Mouse (Mus musculus) forebrain, embryonic 10.5 days (tissue): ENCODE measurements around the gene Rufy3. TPM values are rescaled to one million over a fixed set of nuclear protein-coding genes. Genes with fewer than 3 reads are reported as not detected.

Source experiments
- DNase-seq: peaks from one replicate; pipeline ENCODE4 v3.0.0-alpha.2; 2017; ENCODE audit warnings: low spot score; ENCODE audit errors: extremely low spot score
- H3K27ac ChIP-seq: fragments of 300-500 bp; sonication (generic); 2 replicates; pipeline ENCODE4 v1.5.1; 2016; ENCODE audit warnings: mild to moderate bottlenecking
- H3K27me3 ChIP-seq: fragments of 300-500 bp; sonication (generic); 2 replicates; pipeline ENCODE4 v1.6.1; 2016; ENCODE audit warnings: mild to moderate bottlenecking; ENCODE audit not compliant: poor library complexity, severe bottlenecking
- H3K36me3 ChIP-seq: fragments of 300-500 bp; sonication (generic); replicated peaks from 2 replicates; pipeline ENCODE4 v1.6.1; 2016; ENCODE audit warnings: mild to moderate bottlenecking, moderate library complexity
- H3K4me1 ChIP-seq: fragments of 300-500 bp; sonication (generic); 2 replicates; pipeline ENCODE4 v1.6.1; 2016
- H3K4me3 ChIP-seq: fragments of 300-500 bp; sonication (generic); 2 replicates; pipeline ENCODE4 v1.5.1; 2016; ENCODE audit warnings: mild to moderate bottlenecking, moderate library complexity
- H3K9me3 ChIP-seq: fragments of 300-500 bp; sonication (generic); 2 replicates; pipeline ENCODE4 v1.6.1; 2016; ENCODE audit warnings: mild to moderate bottlenecking, moderate library complexity
- WGBS: fragments of 180-500 bp; shearing (Covaris S2); methylation state at CpG from one replicate; pipeline ENCODE4 v1.1.7; 2016; 5-methylcytosine and 5-hydroxymethylcytosine counted together
- polyA plus RNA-seq: library from polyadenylated mRNA; unstranded; fragments of >200 nt; fragmentation: Nextera tagmentation; extraction: Ambion mirVana; gene quantifications from 2 replicates; pipeline ENCODE4 v1.2.1, GENCODE M21; 2016

Gene Rufy3
- polyA plus RNA-seq, 1 experiment from 2014 or later: 33.9 TPM

DNA sequence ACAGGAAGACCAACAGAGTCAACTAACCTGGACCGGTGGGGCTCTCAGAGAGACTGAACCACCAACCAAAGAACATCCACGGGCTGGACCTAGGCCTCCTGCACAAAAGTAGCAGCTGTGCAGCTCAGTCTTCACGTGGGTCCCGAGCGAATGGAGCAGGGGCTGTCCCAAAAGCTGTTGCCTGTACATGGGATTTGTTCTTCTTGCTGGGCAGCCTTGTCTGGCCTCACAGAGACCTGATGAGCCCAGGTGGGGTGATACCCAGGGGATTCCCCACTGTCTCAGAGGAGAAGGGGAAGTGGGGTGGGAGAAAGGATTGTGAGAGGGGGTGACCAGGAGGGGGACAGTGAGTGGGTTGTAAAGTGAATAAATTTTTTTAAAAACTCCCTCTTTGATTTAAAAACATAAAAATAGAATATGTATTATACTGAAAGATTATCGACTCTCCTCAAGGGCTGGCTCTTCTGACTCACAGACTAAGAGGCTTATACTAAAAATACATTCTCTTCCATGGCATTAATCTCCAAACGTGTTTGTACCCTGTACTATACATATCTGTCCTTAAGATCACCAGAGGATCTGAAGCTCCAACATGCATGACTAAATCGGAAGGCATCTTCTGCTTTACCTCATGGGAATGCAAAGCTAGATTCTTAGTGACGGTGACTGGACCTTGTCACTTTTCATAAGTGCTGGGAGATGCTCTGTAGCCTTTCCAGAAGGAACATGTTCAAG is 3.6 kb upstream of the Rufy3 start:
- peaks cover 17% of the 10 kb centered on the region for H3K36me3 ChIP-seq
- H3K27ac ChIP-seq: no peak overlapping the region
- no peaks in the 10 kb centered on the region for H3K27me3 ChIP-seq
- peaks cover 20% of the 10 kb centered on the region for H3K4me1 ChIP-seq
- WGBS: 87% methylated on average over 9 of the region's 9 CpGs
- H3K9me3 ChIP-seq: no peaks in the 10 kb centered on the region
- H3K4me3 ChIP-seq: no peak overlapping the region
- DNase-seq: no peak

DNA sequence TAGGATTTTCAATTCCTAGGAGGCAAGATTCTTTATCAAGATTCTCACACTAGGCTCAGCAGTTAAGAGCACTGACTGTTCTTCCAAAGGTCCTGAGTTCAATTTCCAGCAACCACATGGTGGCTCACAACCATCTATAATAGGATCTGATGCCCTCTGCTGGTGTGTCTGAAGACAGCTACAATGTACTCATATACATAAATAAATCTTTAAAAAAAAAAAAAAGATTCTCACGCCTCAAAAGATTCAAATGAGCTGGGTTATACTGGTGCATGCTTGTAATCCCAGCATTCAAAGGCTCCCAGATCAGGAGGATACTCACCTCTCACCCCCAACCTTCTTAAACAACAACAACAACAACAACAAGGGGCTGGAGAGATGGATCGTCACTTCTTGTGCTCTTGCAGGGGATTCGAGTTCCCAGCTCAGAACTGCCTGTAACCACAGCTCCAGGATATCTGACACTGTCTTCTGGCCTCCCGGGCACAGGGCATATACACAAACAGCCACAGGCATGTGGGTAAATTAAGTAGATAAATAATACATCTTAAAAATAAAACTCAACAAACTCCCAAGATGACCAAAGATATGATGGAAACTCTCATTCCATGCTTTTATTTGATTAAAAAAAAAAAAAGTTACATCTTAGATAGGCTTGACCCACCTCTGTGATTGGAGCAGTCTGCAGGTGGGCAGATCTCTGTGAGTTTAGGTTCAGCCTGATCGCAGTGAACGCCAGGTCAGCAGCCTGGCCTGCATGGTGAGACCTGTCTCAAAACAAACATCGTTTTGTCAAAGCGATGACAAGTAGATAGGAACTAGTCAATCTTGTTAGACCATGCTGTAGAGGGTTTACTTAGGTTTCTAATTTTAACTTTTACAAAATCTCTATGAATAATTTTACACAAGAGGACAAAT is 1.7 kb upstream of the Rufy3 start:
- WGBS: 78% methylated on average over 8 of the region's 8 CpGs
- Histone ChIP-seq H3K4me1 (peaks cover 18% of the 10 kb centered on the region), H3K27ac (no peak overlapping the region), H3K4me3 (no peak overlapping the region), H3K27me3 (no peaks in the 10 kb centered on the region), H3K36me3 (peaks cover 2% of the 10 kb centered on the region), H3K9me3 (no peaks in the 10 kb centered on the region)
- no peak for DNase-seq

DNA sequence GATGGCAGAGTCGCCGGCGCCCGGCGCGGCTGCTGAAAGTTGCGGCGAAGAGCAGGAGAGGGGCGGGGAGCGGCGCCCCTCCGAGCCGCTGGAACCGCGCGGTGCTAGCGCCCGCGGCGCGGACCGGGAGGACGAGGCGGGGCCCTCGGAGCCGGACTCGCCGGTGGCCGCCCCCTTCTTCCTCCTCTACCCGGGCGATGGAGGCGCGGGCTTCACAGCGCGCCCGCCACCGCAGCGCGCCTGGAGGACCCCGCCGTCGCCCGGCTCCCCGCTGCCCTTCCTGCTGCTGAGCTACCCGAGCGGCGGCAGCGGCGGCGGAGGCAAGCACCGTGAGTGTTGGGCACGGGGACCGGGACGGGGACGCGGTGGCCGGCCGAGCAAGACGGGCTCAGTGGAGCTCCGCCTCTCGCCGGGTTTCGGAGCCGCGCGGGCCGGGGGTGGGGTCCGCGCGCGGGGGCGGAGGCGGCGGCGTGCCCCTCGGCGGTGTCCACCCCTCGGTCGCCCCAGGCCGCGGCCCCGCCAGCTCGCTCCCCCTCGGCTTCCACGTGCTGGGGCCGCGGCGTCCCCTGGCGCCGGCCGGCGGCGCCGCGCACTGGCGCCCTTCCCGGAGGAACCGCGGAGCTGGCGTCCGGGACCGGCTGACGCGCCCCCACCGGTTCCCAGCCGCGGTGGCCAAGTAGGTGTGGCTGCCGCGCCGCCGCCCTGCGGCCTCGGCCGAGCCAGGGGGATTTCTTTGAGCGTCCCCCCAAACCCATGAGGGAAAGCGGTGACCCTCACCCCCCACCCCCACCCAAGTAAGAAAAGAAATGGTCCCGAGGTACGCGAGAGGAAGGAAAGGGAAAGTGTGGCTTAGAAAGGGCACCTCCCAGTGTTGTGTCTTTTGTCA is 551 bp downstream of the Rufy3 start:
- Histone ChIP-seq H3K27me3 (no peaks in the 10 kb centered on the region), H3K27ac (peak overlapping the region; percentile 95), H3K9me3 (no peaks in the 10 kb centered on the region), H3K36me3 (peaks cover 11% of the 10 kb centered on the region), H3K4me3 (peak overlapping the region; percentile 94), H3K4me1 (peaks cover 18% of the 10 kb centered on the region)
- DNase-seq: peak; percentile 64
- WGBS: under 1% methylated on average over 113 of the region's 119 CpGs

DNA sequence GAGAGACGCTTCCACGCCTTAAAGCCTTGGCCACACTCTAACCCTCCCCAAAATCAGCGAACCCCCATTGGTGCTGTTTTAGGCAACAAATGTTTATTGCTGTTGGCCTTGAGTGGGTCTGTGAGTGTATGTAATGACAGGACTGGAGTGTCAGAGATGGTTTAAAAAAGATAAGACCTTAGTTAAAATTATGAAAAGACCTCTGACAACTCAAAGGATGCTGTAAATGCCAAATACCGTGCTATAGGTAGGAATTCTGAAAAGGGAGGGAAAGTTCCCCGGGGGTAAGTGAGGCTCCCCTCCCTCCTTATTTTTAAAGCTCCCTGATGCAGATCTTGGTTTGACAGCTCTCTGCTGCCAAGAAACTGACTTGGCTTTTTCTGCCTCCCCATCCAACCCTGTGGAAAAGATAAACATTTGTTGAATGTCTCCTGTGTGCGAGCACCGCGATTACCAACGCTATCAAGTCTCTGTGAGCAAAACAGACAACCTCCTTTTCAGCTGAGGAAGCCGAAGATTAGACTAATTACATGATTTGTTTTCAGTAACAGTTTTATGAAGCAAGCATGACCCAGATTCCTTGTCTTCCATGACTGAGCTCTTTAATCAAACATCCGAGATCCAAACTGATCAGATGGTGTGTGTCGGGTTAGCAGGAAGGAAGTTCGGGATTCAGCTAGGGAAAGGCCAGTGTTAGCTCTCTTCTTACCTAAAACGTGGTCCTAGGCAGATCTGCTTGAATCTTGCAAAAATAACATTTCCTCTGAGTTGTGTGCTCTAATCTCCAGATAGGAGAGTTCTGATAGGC is 1.4 kb downstream of the Rufy3 start:
- H3K36me3 ChIP-seq: peaks cover 20% of the 10 kb centered on the region
- H3K4me3 ChIP-seq: peak overlapping the region; percentile 94
- peaks cover 18% of the 10 kb centered on the region for H3K4me1 ChIP-seq
- WGBS: 15% methylated on average over 14 of the region's 14 CpGs
- no peak for DNase-seq
- peak overlapping the region; percentile 95 for H3K27ac ChIP-seq
- no peaks in the 10 kb centered on the region for H3K9me3 ChIP-seq
- H3K27me3 ChIP-seq: no peaks in the 10 kb centered on the region

DNA sequence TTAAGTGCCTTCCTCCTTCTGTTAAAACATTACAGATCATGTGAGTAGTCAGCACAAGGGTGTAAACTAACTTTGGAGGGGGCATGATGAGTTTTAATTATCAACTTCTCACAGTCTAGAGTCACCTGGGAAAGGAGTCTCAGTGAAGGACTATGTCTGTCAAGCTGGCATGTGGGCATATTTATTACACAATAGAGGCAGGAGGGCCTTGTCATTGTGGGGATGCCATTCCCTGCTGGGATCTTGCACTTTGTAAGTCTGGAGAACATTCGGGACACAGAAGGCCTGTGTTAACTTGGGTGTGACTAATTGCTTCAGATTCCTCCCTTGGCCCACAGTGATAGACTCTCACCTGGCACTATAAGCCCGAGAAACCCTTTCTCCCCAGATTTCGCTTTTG is 4.7 kb downstream of the Rufy3 start:
- H3K4me3 ChIP-seq: no peak overlapping the region
- peaks cover 44% of the 10 kb centered on the region for H3K36me3 ChIP-seq
- WGBS: 74% methylated on average over 3 of the region's 3 CpGs
- no peaks in the 10 kb centered on the region for H3K27me3 ChIP-seq
- DNase-seq: no peak
- no peaks in the 10 kb centered on the region for H3K9me3 ChIP-seq
- peaks cover 12% of the 10 kb centered on the region for H3K4me1 ChIP-seq
- no peak overlapping the region for H3K27ac ChIP-seq

DNA sequence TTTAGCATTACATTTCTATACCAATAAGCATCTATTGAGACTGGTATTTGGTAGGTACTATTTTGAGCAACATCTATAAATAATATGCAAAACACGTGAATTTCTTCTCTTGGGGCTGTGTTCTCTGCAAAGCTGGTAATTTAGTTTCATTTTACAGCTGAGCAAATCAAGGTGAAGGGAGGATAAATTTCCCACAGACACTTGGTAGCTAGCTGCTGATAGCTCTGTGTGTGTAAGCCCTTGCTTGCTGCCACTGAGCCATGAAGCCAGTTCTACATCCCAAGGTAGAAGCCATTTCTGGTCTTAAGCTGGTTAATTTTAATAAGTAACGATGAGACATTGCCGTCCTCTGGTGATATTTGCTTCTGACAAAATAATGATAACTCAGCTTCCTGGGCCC is 10.0 kb downstream of the Rufy3 start:
- H3K4me3 ChIP-seq: no peak overlapping the region
- WGBS: 94% methylated on average over 3 of the region's 3 CpGs
- peaks cover 7% of the 10 kb centered on the region for H3K4me1 ChIP-seq
- no peaks in the 10 kb centered on the region for H3K9me3 ChIP-seq
- no peak for DNase-seq
- H3K27me3 ChIP-seq: no peaks in the 10 kb centered on the region
- H3K27ac ChIP-seq: no peak overlapping the region
- H3K36me3 ChIP-seq: peaks cover 34% of the 10 kb centered on the region

DNA sequence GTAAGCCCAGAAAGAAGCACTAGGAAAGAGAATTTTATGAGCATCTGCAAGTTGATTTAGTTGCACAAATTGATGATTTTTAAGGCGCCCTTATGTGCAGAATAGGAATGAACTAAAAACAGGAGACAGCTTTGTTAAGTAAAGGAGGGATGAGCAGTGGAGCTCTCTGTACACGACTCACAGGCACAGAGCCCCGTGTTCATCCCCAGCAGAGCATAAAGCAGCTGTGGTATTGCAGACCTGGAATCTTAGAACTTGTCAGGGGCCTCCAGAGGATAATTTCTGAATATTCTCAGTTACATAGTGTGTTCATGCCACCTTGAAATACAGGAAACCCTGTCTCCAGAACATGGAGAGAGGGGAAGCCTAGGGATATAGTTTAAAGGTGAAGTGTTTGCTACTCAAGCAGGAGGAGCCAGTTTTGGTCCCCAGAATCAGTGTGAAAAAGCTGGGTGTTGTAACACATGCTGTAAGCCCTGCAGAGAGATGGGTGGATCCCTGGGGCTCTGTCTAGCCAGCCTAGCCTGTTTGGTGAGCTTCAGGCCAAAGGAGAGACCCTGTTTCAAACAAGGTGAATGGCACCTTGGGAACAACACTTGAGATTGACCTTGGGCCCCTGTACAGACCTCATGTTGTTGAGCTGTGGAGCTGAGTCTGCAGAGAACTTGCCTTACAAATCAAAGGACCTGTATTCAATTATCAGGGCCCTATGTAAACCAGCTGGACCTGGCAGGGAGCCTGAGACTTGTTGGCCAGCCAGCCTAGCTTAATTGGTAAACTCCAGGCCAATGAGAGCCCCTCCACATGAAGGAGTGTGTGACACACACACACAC is 10.9 kb downstream of the Rufy3 start:
- no peaks in the 10 kb centered on the region for H3K27me3 ChIP-seq
- no peak overlapping the region for H3K4me3 ChIP-seq
- H3K27ac ChIP-seq: no peak overlapping the region
- peaks cover 7% of the 10 kb centered on the region for H3K4me1 ChIP-seq
- H3K9me3 ChIP-seq: no peaks in the 10 kb centered on the region
- no peak for DNase-seq
- peaks cover 29% of the 10 kb centered on the region for H3K36me3 ChIP-seq
- 80% methylated on average over 3 of the region's 3 CpGs for WGBS

DNA sequence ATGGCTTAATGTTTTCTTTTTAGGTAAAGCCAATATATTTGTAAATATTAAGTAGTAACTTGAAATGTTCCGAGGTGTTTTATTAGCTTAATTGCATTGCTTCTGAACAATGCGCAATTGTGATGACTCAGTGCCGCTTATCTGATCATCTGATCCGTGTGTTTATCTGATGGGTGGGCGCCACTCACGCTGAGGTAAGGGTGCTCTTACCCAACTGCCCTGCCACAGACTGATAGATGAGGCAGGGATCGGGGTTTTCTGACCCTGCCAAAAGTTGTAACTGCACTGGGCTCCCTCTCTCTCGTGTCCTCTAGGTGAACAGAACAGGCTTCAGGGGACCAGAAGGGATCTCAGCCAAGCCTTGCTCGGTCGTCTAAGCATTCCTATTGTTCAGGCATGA is 15.8 kb downstream of the Rufy3 start:
- no peak for DNase-seq
- no peaks in the 10 kb centered on the region for H3K36me3 ChIP-seq
- WGBS: 87% methylated on average over 10 of the region's 10 CpGs
- no peaks in the 10 kb centered on the region for H3K9me3 ChIP-seq
- peaks cover 28% of the 10 kb centered on the region for H3K4me1 ChIP-seq
- H3K27me3 ChIP-seq: no peaks in the 10 kb centered on the region
- H3K27ac ChIP-seq: no peak overlapping the region
- H3K4me3 ChIP-seq: no peak overlapping the region

DNA sequence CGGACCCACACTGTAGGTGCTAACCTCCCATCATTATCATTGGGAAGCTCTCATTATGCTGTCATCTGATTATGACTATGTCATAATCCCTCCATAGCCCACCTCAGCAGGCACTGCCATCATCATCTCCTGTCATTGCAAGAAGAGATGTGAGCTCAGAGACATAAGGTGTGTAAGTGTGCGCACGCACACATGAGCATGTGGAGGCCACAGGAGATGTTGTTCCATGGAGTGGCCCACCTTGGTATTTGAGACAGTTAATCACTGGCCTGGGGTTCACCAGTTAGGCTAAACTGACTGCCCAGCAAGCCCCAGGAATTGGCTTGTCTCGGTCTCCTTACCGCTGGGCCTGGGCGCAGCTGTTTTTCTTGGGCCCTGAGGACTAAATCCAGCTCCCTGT is 16.5 kb downstream of the Rufy3 start:
- WGBS: 97% methylated on average over 6 of the region's 6 CpGs
- H3K4me3 ChIP-seq: no peak overlapping the region
- no peak for DNase-seq
- H3K36me3 ChIP-seq: peaks cover 3% of the 10 kb centered on the region; the same call in 1 of the 2 replicates
- H3K27me3 ChIP-seq: no peaks in the 10 kb centered on the region
- H3K27ac ChIP-seq: no peak overlapping the region
- H3K4me1 ChIP-seq: peaks cover 30% of the 10 kb centered on the region
- no peaks in the 10 kb centered on the region for H3K9me3 ChIP-seq

DNA sequence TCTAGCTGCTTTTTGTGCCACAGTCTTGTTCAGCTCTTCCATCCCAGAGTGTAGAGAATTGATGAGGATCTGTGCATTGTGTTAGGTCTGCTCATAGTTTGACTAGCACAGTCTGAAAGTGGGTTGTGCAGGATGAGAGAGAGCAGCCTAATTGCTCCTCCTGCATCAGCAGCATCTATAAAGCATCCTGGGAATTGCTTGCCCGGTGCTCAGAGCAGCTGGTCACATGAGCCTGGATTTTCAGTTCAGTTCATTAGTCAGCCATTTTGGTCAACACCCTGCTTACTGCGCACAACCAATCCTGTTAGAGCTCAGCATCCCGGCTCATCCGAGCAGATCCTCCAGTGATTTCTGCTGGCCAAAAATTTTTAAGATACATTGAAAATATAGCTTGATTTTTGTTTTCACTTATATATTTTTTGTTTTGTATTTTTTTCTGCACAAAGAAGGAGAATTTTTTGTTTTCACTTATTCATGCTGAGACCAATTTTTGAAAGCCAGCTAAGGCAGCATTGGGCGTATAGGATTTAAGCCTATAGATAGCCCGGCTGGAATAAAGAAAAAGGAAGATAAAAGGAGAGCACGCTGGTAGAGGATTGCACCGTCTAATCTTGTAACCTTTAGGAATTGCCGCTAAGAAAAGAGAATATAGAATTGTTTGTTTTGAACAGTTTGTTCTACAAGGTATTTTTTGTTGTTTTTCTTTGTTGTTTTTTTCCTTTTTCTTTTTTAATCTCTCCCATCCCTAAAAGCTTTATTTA is 18.6 kb downstream of the Rufy3 start:
- Histone ChIP-seq H3K27ac (peak overlapping the region; percentile 81), H3K9me3 (no peaks in the 10 kb centered on the region), H3K4me3 (peak overlapping the region; percentile 54), H3K36me3 (peaks cover 7% of the 10 kb centered on the region; the same call in 1 of the 2 replicates), H3K27me3 (no peaks in the 10 kb centered on the region), H3K4me1 (peaks cover 46% of the 10 kb centered on the region)
- 38% methylated on average over 9 of the region's 9 CpGs for WGBS
- DNase-seq: peak; percentile 64

DNA sequence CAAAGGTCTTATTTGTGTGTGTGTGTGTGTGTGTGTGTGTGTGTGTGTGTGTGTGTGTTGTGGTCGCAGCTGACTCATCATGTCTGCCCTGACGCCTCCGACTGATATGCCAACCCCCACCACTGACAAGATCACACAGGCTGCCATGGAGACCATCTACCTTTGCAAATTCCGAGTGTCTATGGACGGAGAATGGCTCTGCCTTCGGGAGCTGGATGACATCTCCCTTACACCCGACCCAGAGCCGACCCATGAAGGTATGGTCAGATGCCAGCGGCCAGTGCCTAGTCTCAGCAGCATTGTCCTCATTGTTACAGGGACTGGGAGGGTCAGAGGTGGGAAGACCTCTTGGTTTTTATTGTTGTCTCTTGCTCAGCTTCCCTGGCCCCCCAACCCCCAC is 19.2 kb downstream of the Rufy3 start:
- WGBS: 30% methylated on average over 9 of the region's 9 CpGs
- Histone ChIP-seq H3K36me3 (peaks cover 9% of the 10 kb centered on the region; the same call in 1 of the 2 replicates), H3K4me1 (peaks cover 46% of the 10 kb centered on the region)

More for the DNA sequence above, 19.2 kb downstream of the Rufy3 start:
- peak overlapping the region; percentile 54 for H3K4me3 ChIP-seq
- no peaks in the 10 kb centered on the region for H3K9me3 ChIP-seq
- H3K27ac ChIP-seq: peak overlapping the region; percentile 81
- peak; percentile 34 for DNase-seq
- H3K27me3 ChIP-seq: no peaks in the 10 kb centered on the region
